Mouse (Mus musculus) embryonic facial prominence, embryonic 15.5 days (tissue): Measurements from ENCODE around the gene Ston2. TPM values are rescaled to one million over a fixed set of nuclear protein-coding genes. Genes with fewer than 3 reads are reported as not detected.

Source experiments
- ATAC-seq: fragments of 200-750 bp; cut with Nextera tagmentation; 2 replicates; pipeline ENCODE4 v1.8.0; 2017; ENCODE audit warnings: low read depth, moderate TSS enrichment; ENCODE audit not compliant: insufficient number of reproducible peaks, low FRiP score, low TSS enrichment
- H3K27ac ChIP-seq: fragments of 300-500 bp; sonication (generic); replicated peaks from 2 replicates; pipeline ENCODE4 v1.5.1; 2015; ENCODE audit warnings: mild to moderate bottlenecking, inconsistent platforms
- H3K27me3 ChIP-seq: fragments of 300-500 bp; sonication (generic); 2 replicates; pipeline ENCODE4 v1.6.1; 2015; ENCODE audit warnings: inconsistent platforms
- H3K36me3 ChIP-seq: fragments of 300-500 bp; sonication (generic); 2 replicates; pipeline ENCODE4 v1.6.1; 2015; ENCODE audit warnings: mild to moderate bottlenecking, inconsistent platforms
- H3K4me1 ChIP-seq: fragments of 300-500 bp; sonication (generic); 2 replicates; pipeline ENCODE4 v1.6.1; 2015; ENCODE audit warnings: inconsistent platforms
- H3K4me2 ChIP-seq: fragments of 300-500 bp; sonication (generic); replicated peaks from 2 replicates; pipeline ENCODE4 v1.6.1; 2015; ENCODE audit warnings: mild to moderate bottlenecking, inconsistent platforms
- H3K4me3 ChIP-seq: fragments of 300-500 bp; sonication (generic); replicated peaks from 2 replicates; pipeline ENCODE4 v1.5.1; 2015; ENCODE audit warnings: mild to moderate bottlenecking, inconsistent platforms
- H3K9ac ChIP-seq: fragments of 300-500 bp; sonication (generic); 2 replicates; pipeline ENCODE4 v1.6.1; 2015; ENCODE audit warnings: inconsistent platforms
- H3K9me3 ChIP-seq: fragments of 300-500 bp; sonication (generic); replicated peaks from 2 replicates; pipeline ENCODE4 v1.6.1; 2016; ENCODE audit warnings: inconsistent platforms
- WGBS: fragments of 180-500 bp; shearing (Covaris S2); methylation state at CpG from one replicate; pipeline ENCODE4 v1.1.7; 2015; 5-methylcytosine and 5-hydroxymethylcytosine counted together
- polyA plus RNA-seq: library from polyadenylated mRNA; unstranded; fragments of >200 nt; fragmentation: Nextera tagmentation; extraction: Ambion mirVana; gene quantifications from 2 replicates; pipeline ENCODE4 v1.2.1, GENCODE M21; 2015

Gene Ston2
- polyA plus RNA-seq, 1 experiment from 2014 or later = 11.5 TPM

- no peak for ATAC-seq
- Histone ChIP-seq H3K9me3 (no peaks in the 10 kb centered on the region), H3K4me1 (0 out of 2 replicates have a peak, but pooled peaks cover 8% of the 10 kb centered on the region), H3K4me2 (no peak overlapping the region), H3K36me3 (no peaks in the 10 kb centered on the region), H3K27ac (no peak overlapping the region), H3K9ac (no peak overlapping the region), H3K4me3 (no peak overlapping the region), H3K27me3 (no peaks in the 10 kb centered on the region)
- WGBS = 84% methylated on average over 7 of the region's 7 CpGs
Observed at GRCm38 (mm10) chr12:91726202-91726601, 62.0 kb downstream of the Ston2 start.

- Histone ChIP-seq H3K4me1 (0 out of 2 replicates have a peak, but pooled peaks cover 8% of the 10 kb centered on the region), H3K36me3 (no peaks in the 10 kb centered on the region), H3K9ac (no peak overlapping the region), H3K27ac (no peak overlapping the region), H3K4me2 (no peak overlapping the region), H3K9me3 (no peaks in the 10 kb centered on the region), H3K27me3 (no peaks in the 10 kb centered on the region), H3K4me3 (no peak overlapping the region)
- 57% methylated on average over 6 of the region's 6 CpGs for WGBS
- no peak for ATAC-seq
Observed at GRCm38 (mm10) chr12:91723912-91724311, 64.3 kb downstream of the Ston2 start.

- Histone ChIP-seq H3K4me2 (no peak overlapping the region), H3K9ac (no peak overlapping the region), H3K4me1 (0 out of 2 replicates have a peak, but pooled peaks cover 3% of the 10 kb centered on the region), H3K27me3 (no peaks in the 10 kb centered on the region), H3K9me3 (no peaks in the 10 kb centered on the region), H3K27ac (no peak overlapping the region), H3K36me3 (no peaks in the 10 kb centered on the region), H3K4me3 (no peak overlapping the region)
- no peak for ATAC-seq
- 75% methylated on average over 7 of the region's 7 CpGs for WGBS
Observed at GRCm38 (mm10) chr12:91719134-91719533, 69.1 kb downstream of the Ston2 start.

- WGBS = 72% methylated on average over 6 of the region's 6 CpGs
Observed at GRCm38 (mm10) chr12:91715686-91716085, 72.5 kb downstream of the Ston2 start.

GRCm38 (mm10) chr12:91713358-91713757 is 74.8 kb downstream of the Ston2 start:
- no peaks in the 10 kb centered on the region for H3K27me3 ChIP-seq
- H3K9me3 ChIP-seq = no peaks in the 10 kb centered on the region
- H3K9ac ChIP-seq = no peak overlapping the region
- H3K4me1 ChIP-seq = no peaks in the 10 kb centered on the region
- 90% methylated on average over 7 of the region's 7 CpGs for WGBS
- ATAC-seq = no peak
- no peak overlapping the region for H3K4me2 ChIP-seq
- H3K27ac ChIP-seq = no peak overlapping the region
- no peaks in the 10 kb centered on the region for H3K36me3 ChIP-seq
- H3K4me3 ChIP-seq = no peak overlapping the region

More at GRCm38 (mm10) chr12:91715686-91716085, 72.5 kb downstream of the Ston2 start:
- no peak overlapping the region for H3K4me2 ChIP-seq
- ATAC-seq = no peak
- H3K4me1 ChIP-seq = no peaks in the 10 kb centered on the region
- H3K9ac ChIP-seq = no peak overlapping the region
- H3K4me3 ChIP-seq = no peak overlapping the region
- H3K9me3 ChIP-seq = no peaks in the 10 kb centered on the region
- H3K27ac ChIP-seq = no peak overlapping the region
- no peaks in the 10 kb centered on the region for H3K27me3 ChIP-seq
- no peaks in the 10 kb centered on the region for H3K36me3 ChIP-seq

GRCm38 (mm10) chr12:91711655-91712054 is 76.5 kb downstream of the Ston2 start:
- Histone ChIP-seq H3K4me1 (no peaks in the 10 kb centered on the region), H3K9ac (no peak overlapping the region), H3K36me3 (no peaks in the 10 kb centered on the region), H3K4me3 (no peak overlapping the region), H3K9me3 (no peaks in the 10 kb centered on the region), H3K27me3 (no peaks in the 10 kb centered on the region), H3K4me2 (no peak overlapping the region), H3K27ac (no peak overlapping the region)
- 77% methylated on average over 4 of the region's 4 CpGs for WGBS
- ATAC-seq = no peak

- WGBS = 38% methylated on average over 3 of the region's 3 CpGs
- no peaks in the 10 kb centered on the region for H3K4me1 ChIP-seq
- H3K9me3 ChIP-seq = no peaks in the 10 kb centered on the region
- ATAC-seq = no peak
- H3K9ac ChIP-seq = no peak overlapping the region
- H3K27ac ChIP-seq = no peak overlapping the region
- no peaks in the 10 kb centered on the region for H3K27me3 ChIP-seq
- H3K36me3 ChIP-seq = no peaks in the 10 kb centered on the region
- H3K4me3 ChIP-seq = no peak overlapping the region
- no peak overlapping the region for H3K4me2 ChIP-seq
Observed at GRCm38 (mm10) chr12:91710876-91711275, 77.3 kb downstream of the Ston2 start.

GRCm38 (mm10) chr12:91709634-91710033 is 78.6 kb downstream of the Ston2 start:
- 67% methylated on average over 6 of the region's 6 CpGs for WGBS

GRCm38 (mm10) chr12:91709232-91709631 is 79.0 kb downstream of the Ston2 start:
- Histone ChIP-seq H3K4me3 (no peak overlapping the region), H3K27me3 (no peaks in the 10 kb centered on the region), H3K27ac (no peak overlapping the region), H3K9me3 (no peaks in the 10 kb centered on the region), H3K9ac (no peak overlapping the region), H3K4me2 (no peak overlapping the region), H3K4me1 (no peaks in the 10 kb centered on the region), H3K36me3 (no peaks in the 10 kb centered on the region)
- WGBS = 45% methylated on average over 5 of the region's 5 CpGs
- ATAC-seq = no peak

More at GRCm38 (mm10) chr12:91709634-91710033, 78.6 kb downstream of the Ston2 start:
- Histone ChIP-seq H3K36me3 (no peaks in the 10 kb centered on the region), H3K4me2 (no peak overlapping the region), H3K27ac (no peak overlapping the region), H3K9me3 (no peaks in the 10 kb centered on the region), H3K4me1 (no peaks in the 10 kb centered on the region), H3K27me3 (no peaks in the 10 kb centered on the region), H3K9ac (no peak overlapping the region), H3K4me3 (no peak overlapping the region)
- no peak for ATAC-seq

GRCm38 (mm10) chr12:91707807-91708206 is 80.4 kb downstream of the Ston2 start:
- Histone ChIP-seq H3K9ac (no peak overlapping the region), H3K4me1 (no peaks in the 10 kb centered on the region), H3K4me3 (no peak overlapping the region), H3K27me3 (no peaks in the 10 kb centered on the region), H3K36me3 (no peaks in the 10 kb centered on the region), H3K9me3 (no peaks in the 10 kb centered on the region), H3K27ac (no peak overlapping the region), H3K4me2 (no peak overlapping the region)
- 84% methylated on average over 4 of the region's 4 CpGs for WGBS
- ATAC-seq = no peak

GRCm38 (mm10) chr12:91703533-91703932 is 84.7 kb downstream of the Ston2 start:
- Histone ChIP-seq H3K9ac (no peak overlapping the region), H3K4me3 (no peak overlapping the region), H3K36me3 (no peaks in the 10 kb centered on the region), H3K4me2 (no peak overlapping the region), H3K27ac (no peak overlapping the region), H3K9me3 (no peaks in the 10 kb centered on the region), H3K4me1 (no peaks in the 10 kb centered on the region), H3K27me3 (no peaks in the 10 kb centered on the region)
- no peak for ATAC-seq
- 57% methylated on average over 5 of the region's 5 CpGs for WGBS

GRCm38 (mm10) chr12:91702829-91703228 is 85.4 kb downstream of the Ston2 start:
- no peak for ATAC-seq
- no peaks in the 10 kb centered on the region for H3K4me1 ChIP-seq
- H3K9ac ChIP-seq = no peak overlapping the region
- no peak overlapping the region for H3K27ac ChIP-seq
- no peaks in the 10 kb centered on the region for H3K27me3 ChIP-seq
- H3K36me3 ChIP-seq = no peaks in the 10 kb centered on the region
- no peak overlapping the region for H3K4me2 ChIP-seq
- H3K9me3 ChIP-seq = no peaks in the 10 kb centered on the region
- WGBS = 71% methylated on average over 5 of the region's 5 CpGs
- H3K4me3 ChIP-seq = no peak overlapping the region
